Mouse (Mus musculus): ENCODE measurements around the gene Ppip5k2. TPM values are rescaled to one million over a fixed set of nuclear protein-coding genes. Genes with fewer than 3 reads are reported as not detected.
A peak's percentile ranks its signal among the peaks of the same experiment; 100 is the strongest.

The Ppip5k2 gene
- total and polyA plus RNA-seq, 2 experiments from 2014 or later = 30.8 to 39.3 TPM

DNA sequence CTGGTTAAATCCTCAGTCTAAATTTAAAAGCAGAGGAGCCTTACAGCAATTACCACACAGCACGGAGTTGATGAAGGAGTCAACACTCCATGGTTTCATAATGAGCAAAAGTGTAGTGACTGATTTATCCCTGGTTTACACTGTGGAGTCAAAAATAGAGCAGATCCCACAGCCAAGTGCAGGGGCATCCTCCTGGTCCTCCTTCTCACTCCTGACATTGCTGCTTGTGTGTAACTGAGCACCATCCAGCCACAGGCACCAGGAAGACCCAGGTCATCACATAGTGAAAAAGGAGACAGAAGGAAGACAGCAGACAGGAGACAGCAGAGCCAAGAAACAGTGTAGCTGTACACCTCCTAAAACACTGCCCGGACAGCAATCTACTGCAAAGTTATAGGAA lies 112.4 kb downstream of the Ppip5k2 start:
- no peak for ATAC-seq
- DNase-seq (ENCODE audit: low spot score) = no peak
- peak overlapping the region; percentile 55 for H3K4me2 ChIP-seq (ENCODE audit: low read depth, low read length)
- no peak overlapping the region; the same call in 1 of the 2 replicates for H3K9ac ChIP-seq (replicated peaks; ENCODE audit: low read length)
- H3K27me3 ChIP-seq (ENCODE audit: insufficient read depth, low read length) = no peaks in the 10 kb centered on the region
- H3K4me1 ChIP-seq (ENCODE audit: insufficient read depth, low read length) = peaks cover 15% of the 10 kb centered on the region
- no peak overlapping the region for H3K27ac ChIP-seq
- TF ChIP-seq CTCF (IDR thresholded peaks at IDR 0.05; ENCODE audit: low read depth) = no peak
- H3K9me3 ChIP-seq (ENCODE audit: low read length) = no peaks in the 10 kb centered on the region
- no peak overlapping the region for H3K4me3 ChIP-seq (ENCODE audit: low read length)
- 62% methylated on average over 2 of the region's 2 CpGs for WGBS
- no peaks in the 10 kb centered on the region for H3K36me3 ChIP-seq (ENCODE audit: insufficient read depth, low read length)

- no peak overlapping the region for H3K4me3 ChIP-seq (ENCODE audit: low read length)
- no peak overlapping the region for H3K9ac ChIP-seq (replicated peaks; ENCODE audit: low read length)
- H3K4me2 ChIP-seq (ENCODE audit: low read depth, low read length) = peak overlapping the region; percentile 55; the same call in 1 of the 2 replicates
- no peak for TF ChIP-seq CTCF (IDR thresholded peaks at IDR 0.05; ENCODE audit: low read depth)
- H3K27ac ChIP-seq = no peak overlapping the region
- no peak for ATAC-seq
- H3K9me3 ChIP-seq (ENCODE audit: low read length) = no peaks in the 10 kb centered on the region
- no peaks in the 10 kb centered on the region for H3K36me3 ChIP-seq (ENCODE audit: insufficient read depth, low read length)
- DNase-seq (ENCODE audit: low spot score) = no peak
- WGBS = 63% methylated on average over 2 of the region's 2 CpGs
- no peaks in the 10 kb centered on the region for H3K27me3 ChIP-seq (ENCODE audit: insufficient read depth, low read length)
- H3K4me1 ChIP-seq (ENCODE audit: insufficient read depth, low read length) = peaks cover 15% of the 10 kb centered on the region
These were observed 113.0 kb downstream of the Ppip5k2 start for GRCm38 (mm10) chr1:97657201-97657600.

Other genes with a start within 250 kb of the Ppip5k2 start
- gene D1Ertd622e, start 108.3 kb downstream of the Ppip5k2 start, total RNA-seq (2014; rRNA removed) = 57.0 and 60.8 TPM in 2 replicates
- 53.3 and 58.3 TPM in 2 replicates for gene D1Ertd622e, start 108.3 kb downstream of the Ppip5k2 start, polyA plus RNA-seq (2015; fragmentation: Nextera tagmentation; extraction: Ambion mirVana)
- gene Gin1, start 239 bp downstream of the Ppip5k2 start, total RNA-seq (2014; rRNA removed) = 2.3 and 5.8 TPM in 2 replicates
- 11.6 and 18.2 TPM in 2 replicates for gene Gin1, start 239 bp downstream of the Ppip5k2 start, polyA plus RNA-seq (2015; fragmentation: Nextera tagmentation; extraction: Ambion mirVana)